Mouse (Mus musculus): Measurements from ENCODE around the gene Csdc2. TPM values are rescaled to one million over a fixed set of nuclear protein-coding genes. Genes with fewer than 3 reads are reported as not detected.

The Csdc2 gene
- polyA plus RNA-seq (2012; rRNA removed), result 8.1 and 9.2 TPM in 2 replicates

- no peaks in the 10 kb centered on the region for H3K27me3 ChIP-seq (ENCODE audit: control insufficient read depth, insufficient read depth, low read length)
- no peaks in the 10 kb centered on the region for H3K36me3 ChIP-seq (ENCODE audit: control insufficient read depth, insufficient read depth, low read length)
- H3K4me1 ChIP-seq (ENCODE audit: control insufficient read depth, insufficient read depth, low read length), result peaks cover 5% of the 10 kb centered on the region; the same call in 1 of the 2 replicates
- H3K27ac ChIP-seq (ENCODE audit: control insufficient read depth, insufficient read depth, low read depth, low read length), result peak within 1 kb of the TSS; percentile 75
- H3K4me3 ChIP-seq (ENCODE audit: control insufficient read depth, low read depth, low read length), result peak within 1 kb of the TSS; percentile 31
- TF ChIP-seq POLR2A (IDR thresholded peaks at IDR 0.05; ENCODE audit: control insufficient read depth, low read depth, low read length) (no peak), CTCF (IDR thresholded peaks at IDR 0.05; ENCODE audit: control insufficient read depth, insufficient read depth, insufficient replicate concordance, low read depth, low read length) (0 out of 2 replicates have a peak, but pooled peaks have one; percentile 15)
Observed at GRCm38 (mm10) chr15:81936679-81937078, at the start of gene Csdc2. TSS of gene Csdc2 (plus strand) at chr15:81936759.

GRCm38 (mm10) chr15:81886795-81887550, 49.6 kb upstream of the Csdc2 start:
- TF ChIP-seq POLR2A (IDR thresholded peaks at IDR 0.05; ENCODE audit: control insufficient read depth, low read depth, low read length), result no peak
- TF ChIP-seq CTCF (IDR thresholded peaks at IDR 0.05; ENCODE audit: control insufficient read depth, insufficient read depth, insufficient replicate concordance, low read depth, low read length), result no peak

GRCm38 (mm10) chr15:81889175-81889574, 47.4 kb upstream of the Csdc2 start:
- Histone ChIP-seq H3K4me1 (ENCODE audit: control insufficient read depth, insufficient read depth, low read length) (no peaks in the 10 kb centered on the region), H3K27ac (ENCODE audit: control insufficient read depth, insufficient read depth, low read depth, low read length) (no peak overlapping the region), H3K36me3 (ENCODE audit: control insufficient read depth, insufficient read depth, low read length) (no peaks in the 10 kb centered on the region; the same call in 1 of the 2 replicates), H3K27me3 (ENCODE audit: control insufficient read depth, insufficient read depth, low read length) (no peaks in the 10 kb centered on the region), H3K4me3 (ENCODE audit: control insufficient read depth, low read depth, low read length) (no peak overlapping the region)
- TF ChIP-seq CTCF (IDR thresholded peaks at IDR 0.05; ENCODE audit: control insufficient read depth, insufficient read depth, insufficient replicate concordance, low read depth, low read length), result no peak
- no peak for TF ChIP-seq POLR2A (IDR thresholded peaks at IDR 0.05; ENCODE audit: control insufficient read depth, low read depth, low read length)

More at GRCm38 (mm10) chr15:81886795-81887550, 49.6 kb upstream of the Csdc2 start:
- H3K27me3 ChIP-seq (ENCODE audit: control insufficient read depth, insufficient read depth, low read length), result no peaks in the 10 kb centered on the region
- H3K27ac ChIP-seq (ENCODE audit: control insufficient read depth, insufficient read depth, low read depth, low read length), result no peak overlapping the region
- H3K4me1 ChIP-seq (ENCODE audit: control insufficient read depth, insufficient read depth, low read length), result no peaks in the 10 kb centered on the region
- no peaks in the 10 kb centered on the region; the same call in 1 of the 2 replicates for H3K36me3 ChIP-seq (ENCODE audit: control insufficient read depth, insufficient read depth, low read length)
- no peak overlapping the region for H3K4me3 ChIP-seq (ENCODE audit: control insufficient read depth, low read depth, low read length)

DNA sequence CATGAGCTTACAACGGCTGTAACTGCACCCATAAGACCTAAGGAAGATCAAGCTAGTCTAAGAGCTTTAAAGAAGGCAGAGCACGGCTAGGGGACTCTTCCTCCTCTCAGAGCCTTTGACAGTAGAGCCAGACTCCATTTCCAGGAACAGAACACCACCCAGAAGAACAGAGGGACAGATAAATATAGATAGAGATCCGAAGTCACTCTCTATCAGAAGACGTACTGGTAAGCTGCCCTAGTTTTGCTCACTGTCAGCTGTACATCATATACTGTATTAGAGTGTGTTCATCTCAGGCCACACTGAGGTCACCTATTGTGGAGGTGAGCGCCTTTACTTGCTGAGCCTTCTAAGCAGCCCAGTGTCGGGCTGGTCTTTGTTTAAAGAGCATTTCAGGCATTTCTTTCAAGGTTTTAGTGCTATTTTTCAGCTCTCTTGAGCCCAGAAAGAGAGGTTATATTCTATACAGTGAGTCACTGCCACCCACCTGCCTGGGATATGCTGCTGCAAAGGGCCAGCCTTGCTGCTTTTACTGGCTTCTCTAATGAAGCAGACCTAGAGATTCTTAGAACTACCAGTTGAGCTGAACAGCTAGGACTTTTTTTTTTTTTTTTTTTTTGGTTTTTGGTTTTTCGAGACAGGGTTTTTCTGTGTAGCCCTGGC, 45.3 kb upstream of the Csdc2 start:
- Histone ChIP-seq H3K27me3 (ENCODE audit: control insufficient read depth, insufficient read depth, low read length) (no peaks in the 10 kb centered on the region), H3K27ac (ENCODE audit: control insufficient read depth, insufficient read depth, low read depth, low read length) (no peak overlapping the region), H3K4me1 (ENCODE audit: control insufficient read depth, insufficient read depth, low read length) (no peaks in the 10 kb centered on the region), H3K36me3 (ENCODE audit: control insufficient read depth, insufficient read depth, low read length) (no peaks in the 10 kb centered on the region; the same call in 1 of the 2 replicates), H3K4me3 (ENCODE audit: control insufficient read depth, low read depth, low read length) (no peak overlapping the region)
- TF ChIP-seq POLR2A (IDR thresholded peaks at IDR 0.05; ENCODE audit: control insufficient read depth, low read depth, low read length) (no peak), CTCF (IDR thresholded peaks at IDR 0.05; ENCODE audit: control insufficient read depth, insufficient read depth, insufficient replicate concordance, low read depth, low read length) (no peak)

- no peaks in the 10 kb centered on the region for H3K4me1 ChIP-seq (ENCODE audit: control insufficient read depth, insufficient read depth, low read length)
- no peaks in the 10 kb centered on the region for H3K27me3 ChIP-seq (ENCODE audit: control insufficient read depth, insufficient read depth, low read length)
- H3K27ac ChIP-seq (ENCODE audit: control insufficient read depth, insufficient read depth, low read depth, low read length), result no peak overlapping the region
- no peak overlapping the region for H3K4me3 ChIP-seq (ENCODE audit: control insufficient read depth, low read depth, low read length)
- H3K36me3 ChIP-seq (ENCODE audit: control insufficient read depth, insufficient read depth, low read length), result no peaks in the 10 kb centered on the region; the same call in 1 of the 2 replicates
- TF ChIP-seq POLR2A (IDR thresholded peaks at IDR 0.05; ENCODE audit: control insufficient read depth, low read depth, low read length), result no peak
- TF ChIP-seq CTCF (IDR thresholded peaks at IDR 0.05; ENCODE audit: control insufficient read depth, insufficient read depth, insufficient replicate concordance, low read depth, low read length), result no peak
Observed at GRCm38 (mm10) chr15:81891822-81892580, 44.6 kb upstream of the Csdc2 start.

DNA sequence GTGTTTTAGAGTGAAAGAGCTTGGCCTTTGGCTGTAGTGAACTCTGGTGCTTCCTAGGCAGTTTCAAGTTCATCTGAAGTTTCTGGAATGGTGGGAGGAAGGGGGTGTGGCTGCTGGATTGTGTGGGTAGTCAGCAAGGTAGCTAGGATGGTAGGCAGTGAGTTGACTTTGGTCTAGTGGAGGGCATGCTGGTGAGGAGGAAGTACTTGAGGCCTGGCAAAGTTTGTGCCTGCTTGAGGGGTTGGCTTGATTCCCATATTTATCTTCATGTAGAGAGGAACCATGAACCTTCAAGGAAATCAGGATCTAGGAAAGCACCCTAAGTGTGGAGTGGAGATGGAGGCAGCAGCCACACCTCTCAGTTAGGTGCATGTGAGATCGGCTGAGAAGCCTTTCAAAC, 42.6 kb upstream of the Csdc2 start:
- Histone ChIP-seq H3K4me1 (ENCODE audit: control insufficient read depth, insufficient read depth, low read length) (no peaks in the 10 kb centered on the region), H3K27me3 (ENCODE audit: control insufficient read depth, insufficient read depth, low read length) (no peaks in the 10 kb centered on the region), H3K4me3 (ENCODE audit: control insufficient read depth, low read depth, low read length) (no peak overlapping the region), H3K27ac (ENCODE audit: control insufficient read depth, insufficient read depth, low read depth, low read length) (no peak overlapping the region), H3K36me3 (ENCODE audit: control insufficient read depth, insufficient read depth, low read length) (no peaks in the 10 kb centered on the region; the same call in 1 of the 2 replicates)
- TF ChIP-seq CTCF (IDR thresholded peaks at IDR 0.05; ENCODE audit: control insufficient read depth, insufficient read depth, insufficient replicate concordance, low read depth, low read length) (no peak), POLR2A (IDR thresholded peaks at IDR 0.05; ENCODE audit: control insufficient read depth, low read depth, low read length) (no peak)
